8 mouse cellular contexts compared by ENCODE assay signal in the genomic region with DNA sequence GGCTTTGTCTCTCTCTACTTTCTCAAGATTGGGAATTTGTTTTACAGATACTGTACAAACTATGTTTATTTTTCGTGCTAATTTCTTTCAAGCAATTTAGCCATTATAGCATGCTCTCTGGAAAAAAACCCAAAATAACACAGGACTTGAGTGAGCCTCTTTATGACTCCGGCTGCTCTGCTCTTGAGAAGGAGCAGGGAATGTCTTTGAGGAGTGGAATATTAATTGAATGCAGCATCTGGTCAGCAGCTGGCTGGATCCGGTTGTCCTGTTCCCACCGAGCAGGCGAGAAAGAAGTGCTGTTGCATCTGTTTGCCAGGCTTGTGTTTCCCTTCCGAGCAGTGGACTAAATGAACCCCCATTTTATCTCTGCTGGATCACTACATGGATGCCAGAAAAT.
DNase-seq lines count a peak whose midpoint lies in the region; ATAC-seq lines count a peak whose summit lies in the region.

No protein-coding gene starts in this region.

- 54% methylated on average over 6 of the region's 6 CpGs for WGBS in heart, embryonic 10.5 days
- whole genome bisulfite sequencing in forebrain, embryonic 14.5 days = 2% methylated on average over 6 of the region's 6 CpGs
- 19% methylated on average over 6 of the region's 6 CpGs for WGBS in midbrain, embryonic 16.5 days

- H3K9ac ChIP-seq in forebrain, embryonic 14.5 days (ENCODE audit: low read length) = no peak overlapping the region; the same call in 1 of the 2 replicates
- H3K9ac ChIP-seq in midbrain, embryonic 16.5 days (ENCODE audit: low read depth, low read length) = peak overlapping the region; percentile 43

- peak; percentile 40 for ATAC-seq in forebrain, embryonic 14.5 days
- 0 out of 2 replicates have a peak, but pooled peaks have one; percentile 46 for ATAC-seq in midbrain, embryonic 16.5 days

- H3K36me3 ChIP-seq in heart, embryonic 10.5 days = no peaks in the 10 kb centered on the region
- no peaks in the 10 kb centered on the region for H3K36me3 ChIP-seq in forebrain, embryonic 14.5 days (ENCODE audit: control insufficient read depth, insufficient read depth, low read length)
- no peaks in the 10 kb centered on the region for H3K36me3 ChIP-seq in midbrain, embryonic 16.5 days (ENCODE audit: control insufficient read depth, insufficient read depth, low read length)

- no peaks in the 10 kb centered on the region for H3K9me3 ChIP-seq in heart, embryonic 10.5 days
- no peaks in the 10 kb centered on the region for H3K9me3 ChIP-seq in forebrain, embryonic 14.5 days (replicated peaks; ENCODE audit: control insufficient read depth, low read length)
- H3K9me3 ChIP-seq in midbrain, embryonic 16.5 days (replicated peaks; ENCODE audit: control insufficient read depth, low read length, poor library complexity, severe bottlenecking) = no peaks in the 10 kb centered on the region

- H3K27ac ChIP-seq in heart, embryonic 10.5 days = no peak overlapping the region
- H3K27ac ChIP-seq in forebrain, embryonic 14.5 days (ENCODE audit: low read depth, low read length) = peak overlapping the region; percentile 39; the same call in 1 of the 2 replicates
- peak overlapping the region; percentile 66 for H3K27ac ChIP-seq in midbrain, embryonic 16.5 days (ENCODE audit: low read length)

- H3K4me3 ChIP-seq in heart, embryonic 10.5 days = no peak overlapping the region
- H3K4me3 ChIP-seq in forebrain, embryonic 14.5 days (ENCODE audit: low read depth, low read length) = no peak overlapping the region
- no peak overlapping the region for H3K4me3 ChIP-seq in midbrain, embryonic 16.5 days (ENCODE audit: low read depth, low read length)

- peak overlapping the region; percentile 35 for H3K4me2 ChIP-seq in forebrain, embryonic 14.5 days (ENCODE audit: low read length)
- peak overlapping the region; percentile 26 for H3K4me2 ChIP-seq in midbrain, embryonic 16.5 days (ENCODE audit: low read length)

- H3K27me3 ChIP-seq in heart, embryonic 10.5 days (ENCODE audit: insufficient read depth, poor library complexity, severe bottlenecking) = peaks cover 3% of the 10 kb centered on the region; the same call in 1 of the 2 replicates
- peaks cover 33% of the 10 kb centered on the region; the same call in 1 of the 2 replicates for H3K27me3 ChIP-seq in forebrain, embryonic 14.5 days (replicated peaks; ENCODE audit: control insufficient read depth, insufficient read depth, low read length)
- no peaks in the 10 kb centered on the region for H3K27me3 ChIP-seq in midbrain, embryonic 16.5 days (ENCODE audit: control insufficient read depth, insufficient read depth, low read depth, low read length)

- DNase-seq in heart, adult 8-10 months (ENCODE audit: low spot score) = peak; percentile 13
- no peak for DNase-seq in heart, embryonic 10.5 days (ENCODE audit: low spot score)
- peak; percentile 69 for DNase-seq in forebrain, embryonic 14.5 days (ENCODE audit: low spot score)
- DNase-seq in kidney, postnatal 14 days = peak; percentile 34
- no peak for DNase-seq in urinary bladder, adult 18-20 months (ENCODE audit: low spot score in 2 of 2)
- no peak for DNase-seq in adrenal gland, adult 18-20 months (ENCODE audit: low spot score in 2 of 2)
- DNase-seq in adrenal gland, postnatal 14 days = no peak

- H3K4me1 ChIP-seq in heart, embryonic 10.5 days = no peaks in the 10 kb centered on the region
- H3K4me1 ChIP-seq in forebrain, embryonic 14.5 days (ENCODE audit: control insufficient read depth, insufficient read depth, low read length) = peaks cover 32% of the 10 kb centered on the region
- H3K4me1 ChIP-seq in midbrain, embryonic 16.5 days (ENCODE audit: control insufficient read depth, insufficient read depth, low read length) = peaks cover 24% of the 10 kb centered on the region

Comparison
In these comparisons a context has a peak if more than half of its experiments do, and no peak if none do; other contexts are left out.
1. DNase-seq: peak in heart, adult 8-10 months (single experiment), forebrain, embryonic 14.5 days (single experiment) and kidney, postnatal 14 days (single experiment); none in heart, embryonic 10.5 days (single experiment), urinary bladder, adult 18-20 months (0 of 2), adrenal gland, adult 18-20 months (0 of 2) and adrenal gland, postnatal 14 days (single experiment).